ENCODE assay signal across 22 mouse cellular contexts in the genomic region with DNA sequence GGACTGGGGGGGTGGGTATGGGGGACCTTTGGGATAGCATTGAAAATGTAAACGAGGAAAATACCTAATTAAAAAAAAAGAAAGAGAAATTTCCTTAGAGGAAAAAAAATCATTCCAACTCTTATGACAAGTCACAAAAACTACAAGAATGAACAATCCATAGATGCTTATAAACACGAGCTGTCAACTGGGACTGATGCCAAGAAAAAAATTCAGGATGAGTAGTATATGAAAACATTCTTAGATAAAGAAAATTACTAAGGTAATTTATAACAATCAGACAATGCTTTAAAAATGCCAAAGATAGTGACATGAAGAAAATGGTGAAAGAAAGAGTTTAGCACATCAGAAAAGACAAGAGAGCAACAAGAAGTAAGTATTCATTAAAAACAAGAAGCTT.
DNase-seq lines count a peak whose midpoint lies in the region; ATAC-seq and TF ChIP-seq lines count a peak whose summit lies in the region.
"Had no signal": no experiment of that assay in that cellular context is flagged by ENCODE, and none has a peak within 500 bp of the region (broad histone marks: within the 10 kb centered on the region; RNA-seq: fewer than 3 reads in every experiment).

No protein-coding gene starts in this region.

- H3K4me1 ChIP-seq in lung, embryonic 14.5 days (ENCODE audit: insufficient read depth) = no peaks in the 10 kb centered on the region
- H3K4me1 ChIP-seq: embryonic facial prominence, embryonic 10.5 days; embryonic facial prominence, embryonic 12.5 days; forebrain, embryonic 10.5 days; forebrain, embryonic 12.5 days had no signal

- H3K36me3 ChIP-seq in lung, embryonic 14.5 days (ENCODE audit: insufficient read depth) = no peaks in the 10 kb centered on the region
- H3K36me3 ChIP-seq: embryonic facial prominence, embryonic 10.5 days; embryonic facial prominence, embryonic 12.5 days; forebrain, embryonic 10.5 days; forebrain, embryonic 12.5 days; G1E had no signal

- no peak for ATAC-seq in lung, embryonic 14.5 days (ENCODE audit: insufficient read depth)
- ATAC-seq: CD4-positive, CD25-positive, alpha-beta regulatory T cell, adult 4 months; forebrain, embryonic 14.5 days; forebrain, embryonic 16.5 days had no signal

- no peak for TF ChIP-seq CTCF in lung, embryonic 14.5 days (IDR thresholded peaks at IDR 0.05; ENCODE audit: low read depth)

- no peak overlapping the region for H3K9ac ChIP-seq in lung, embryonic 14.5 days
- H3K9ac ChIP-seq: embryonic facial prominence, embryonic 12.5 days; forebrain, embryonic 12.5 days had no signal

- intact Hi-C loops in heart, postnatal 25 days (cut with DNase I) = no loop called here

- no peaks in the 10 kb centered on the region for H3K9me3 ChIP-seq in lung, embryonic 14.5 days (ENCODE audit: low read depth, low read length)
- H3K9me3 ChIP-seq: embryonic facial prominence, embryonic 12.5 days; forebrain, embryonic 12.5 days; G1E had no signal

- no peak overlapping the region for H3K4me2 ChIP-seq in lung, embryonic 14.5 days
- H3K4me2 ChIP-seq: embryonic facial prominence, embryonic 12.5 days; forebrain, embryonic 12.5 days had no signal

- 0 out of 2 replicates have a peak overlapping the region, but pooled peaks have one; percentile 22 for H3K27ac ChIP-seq in lung, embryonic 14.5 days (ENCODE audit: low read depth)
- H3K27ac ChIP-seq: embryonic facial prominence, embryonic 10.5 days; embryonic facial prominence, embryonic 12.5 days; forebrain, embryonic 10.5 days; forebrain, embryonic 12.5 days had no signal

- WGBS in lung, embryonic 14.5 days = 47% methylated on average over 2 of the region's 2 CpGs

- H3K27me3 ChIP-seq in lung, embryonic 14.5 days (ENCODE audit: insufficient read depth, low read length) = no peaks in the 10 kb centered on the region
- H3K27me3 ChIP-seq: CH12.LX; embryonic facial prominence, embryonic 12.5 days; forebrain, embryonic 12.5 days had no signal

- no peak overlapping the region for H3K4me3 ChIP-seq in lung, embryonic 14.5 days (ENCODE audit: low read depth, low read length)
- H3K4me3 ChIP-seq: embryonic facial prominence, embryonic 10.5 days; embryonic facial prominence, embryonic 12.5 days; erythroblast, embryonic 14.5 days; forebrain, embryonic 10.5 days; forebrain, embryonic 12.5 days had no signal

- peak; percentile 85 for DNase-seq in lung, embryonic 14.5 days
- DNase-seq in lung, adult 18-20 months = no peak
- DNase-seq in NIH3T3 (ENCODE audit: low read depth) = peak; percentile 44
- no peak for DNase-seq in heart, postnatal 25 days (ENCODE audit: low spot score)
- no peak for DNase-seq in cerebellum, adult 8-10 months
- DNase-seq: adrenal gland, adult 2 months; adrenal gland, postnatal 25 days; B cell, adult 2 months; cerebellum, adult 11 months; cerebellum, adult 18-20 months; cerebellum, adult 9-10 months; cerebellum, postnatal 25 days had no signal

Comparison
In these comparisons a context has a peak if more than half of its experiments do, and no peak if none do; other contexts are left out.
1. DNase-seq: peak in lung, embryonic 14.5 days (single experiment) and NIH3T3 (single experiment); none in lung, adult 18-20 months (0 of 2), heart, postnatal 25 days (single experiment) and cerebellum, adult 8-10 months (single experiment).